In the genomic region with DNA sequence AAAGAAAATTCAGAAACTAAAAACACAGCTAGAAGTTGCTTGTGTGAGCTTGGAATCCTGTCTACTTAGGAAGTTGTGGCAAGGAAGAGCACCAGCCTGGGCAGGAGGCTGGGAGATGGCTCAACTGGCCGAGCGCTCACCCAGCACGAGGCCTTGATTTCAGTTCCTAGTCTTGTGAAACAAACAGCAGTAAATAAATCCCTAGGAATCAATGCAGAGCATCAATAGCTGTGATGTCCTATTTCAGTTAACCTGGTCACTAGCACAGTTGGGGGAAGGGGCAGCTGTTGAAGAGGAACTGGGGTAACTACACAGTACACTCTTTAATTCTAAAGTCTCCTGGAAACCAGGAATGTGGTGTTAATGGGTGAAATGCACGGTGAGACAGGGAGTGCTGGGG, we compare ENCODE assay signal across 19 mouse cellular contexts. TPM values are rescaled to one million over a fixed set of nuclear protein-coding genes. Genes with fewer than 3 reads are reported as not detected.
A peak's percentile ranks its signal among the peaks of the same experiment; 100 is the strongest.
DNase-seq lines count a peak whose midpoint lies in the region; ATAC-seq and TF ChIP-seq lines count a peak whose summit lies in the region.
"Had no signal": no experiment of that assay in that cellular context is flagged by ENCODE, and none has a peak within 500 bp of the region (broad histone marks: within the 10 kb centered on the region; RNA-seq: fewer than 3 reads in every experiment).

No protein-coding gene starts in this region.

- H3K9ac ChIP-seq in liver, adult 2 months (ENCODE audit: low read depth, low read length) = no peak overlapping the region
- no peak overlapping the region for H3K9ac ChIP-seq in liver, embryonic 11.5 days (ENCODE audit: low read depth, low read length)
- no peak overlapping the region for H3K9ac ChIP-seq in liver, postnatal 0 days (replicated peaks)
- H3K9ac ChIP-seq in liver, embryonic 12.5 days = no peak overlapping the region

- ATAC-seq in liver, embryonic 11.5 days (replicated peaks; ENCODE audit: low FRiP score) = no peak
- peak; percentile 91 for ATAC-seq in liver, postnatal 0 days
- no peak for ATAC-seq in liver, embryonic 12.5 days
- ATAC-seq: activated CD4-positive, CD25-positive, alpha-beta regulatory T cell, adult 4 months; CD4-positive, CD25-positive, alpha-beta regulatory T cell, adult 4 months; Patski had no signal

- DNase-seq in liver, adult 2 months (ENCODE audit: extremely low read depth, low read depth, low spot score) = peak; percentile 15
- no peak for DNase-seq in liver, embryonic 11.5 days (ENCODE audit: low spot score)
- DNase-seq in liver, postnatal 0 days = peak; percentile 24
- DNase-seq: adrenal gland, adult 2 months; adrenal gland, adult 8-10 months; adrenal gland, postnatal 10 days; adrenal gland, postnatal 14 days; adrenal gland, postnatal 25 days; adrenal gland, postnatal 36 days; B cell, adult 2 months; cerebellum, adult 11 months; cerebellum, adult 11-12 months; cerebellum, adult 18-20 months had no signal

- no peak overlapping the region for H3K4me3 ChIP-seq in liver, adult 2 months (ENCODE audit: insufficient read depth, low read depth, low read length)
- no peak overlapping the region for H3K4me3 ChIP-seq in liver, embryonic 11.5 days (ENCODE audit: low read depth, low read length)
- H3K4me3 ChIP-seq in liver, postnatal 0 days (ENCODE audit: low read depth, low read length) = no peak overlapping the region
- H3K4me3 ChIP-seq in liver, embryonic 12.5 days = no peak overlapping the region

- no peak for TF ChIP-seq POLR2A in liver, adult 2 months (IDR thresholded peaks at IDR 0.05; ENCODE audit: extremely low read depth, insufficient read depth, low read length)

- no peaks in the 10 kb centered on the region for H3K27me3 ChIP-seq in liver, adult 2 months (ENCODE audit: control insufficient read depth, insufficient read depth, low read length)
- no peaks in the 10 kb centered on the region for H3K27me3 ChIP-seq in liver, embryonic 11.5 days (replicated peaks; ENCODE audit: control insufficient read depth, insufficient read depth, low read length)
- no peaks in the 10 kb centered on the region for H3K27me3 ChIP-seq in liver, postnatal 0 days (ENCODE audit: insufficient read depth, low read length)
- no peaks in the 10 kb centered on the region for H3K27me3 ChIP-seq in liver, embryonic 12.5 days (replicated peaks)
- H3K27me3 ChIP-seq: CH12.LX, Patski had no signal

- H3K27ac ChIP-seq in liver, adult 2 months (replicated peaks; ENCODE audit: insufficient read depth, low read depth, low read length) = no peak overlapping the region
- H3K27ac ChIP-seq in liver, embryonic 11.5 days (ENCODE audit: low read depth, low read length) = no peak overlapping the region
- no peak overlapping the region for H3K27ac ChIP-seq in liver, postnatal 0 days (ENCODE audit: low read depth)
- no peak overlapping the region for H3K27ac ChIP-seq in liver, embryonic 12.5 days

- no peaks in the 10 kb centered on the region; the same call in 1 of the 2 replicates for H3K79me2 ChIP-seq in liver, adult 2 months (ENCODE audit: control insufficient read depth, insufficient read depth, low read length)

- H3K9me3 ChIP-seq in liver, embryonic 11.5 days (ENCODE audit: control insufficient read depth, low read length) = no peaks in the 10 kb centered on the region
- no peaks in the 10 kb centered on the region for H3K9me3 ChIP-seq in liver, postnatal 0 days (ENCODE audit: low read length)
- H3K9me3 ChIP-seq in liver, embryonic 12.5 days (replicated peaks) = no peaks in the 10 kb centered on the region
- H3K9me3 ChIP-seq: G1E had no signal

- 30% methylated on average over 4 of the region's 4 CpGs for WGBS in liver, adult 2 months
- 96% methylated on average over 4 of the region's 4 CpGs for WGBS in liver, embryonic 11.5 days
- 69% methylated on average over 4 of the region's 4 CpGs for WGBS in liver, postnatal 0 days (ENCODE audit: insufficient replicate concordance)
- 91% methylated on average over 4 of the region's 4 CpGs for WGBS in liver, embryonic 12.5 days (ENCODE audit: insufficient replicate concordance)

- no peaks in the 10 kb centered on the region for H3K4me1 ChIP-seq in liver, adult 2 months (ENCODE audit: control insufficient read depth, insufficient read depth, low read length)
- H3K4me1 ChIP-seq in liver, embryonic 11.5 days (replicated peaks; ENCODE audit: control insufficient read depth, insufficient read depth, low read length) = no peaks in the 10 kb centered on the region
- H3K4me1 ChIP-seq in liver, postnatal 0 days (ENCODE audit: insufficient read depth) = no peaks in the 10 kb centered on the region; the same call in none of the 2 replicates
- peaks cover 8% of the 10 kb centered on the region for H3K4me1 ChIP-seq in liver, embryonic 12.5 days

- no peak for TF ChIP-seq CTCF in liver, adult 2 months (IDR thresholded peaks at IDR 0.05; ENCODE audit: low read depth, low read length)
- TF ChIP-seq CTCF in liver, postnatal 0 days (IDR thresholded peaks at IDR 0.05; ENCODE audit: low read depth) = no peak

- no peak overlapping the region for H3K4me2 ChIP-seq in liver, embryonic 11.5 days
- H3K4me2 ChIP-seq in liver, postnatal 0 days (ENCODE audit: low read depth, low read length) = no peak overlapping the region
- no peak overlapping the region for H3K4me2 ChIP-seq in liver, embryonic 12.5 days

- TF ChIP-seq EP300 in liver, postnatal 0 days (IDR thresholded peaks at IDR 0.05; ENCODE audit: low read depth) = no peak

- peaks cover 33% of the 10 kb centered on the region for H3K36me3 ChIP-seq in liver, adult 2 months (ENCODE audit: control insufficient read depth, insufficient read depth, low read length)
- peaks cover 28% of the 10 kb centered on the region; the same call in 1 of the 2 replicates for H3K36me3 ChIP-seq in liver, embryonic 11.5 days (ENCODE audit: control insufficient read depth, insufficient read depth, low read length)
- H3K36me3 ChIP-seq in liver, postnatal 0 days (replicated peaks; ENCODE audit: insufficient read depth, low read length) = peaks cover 38% of the 10 kb centered on the region
- peaks cover 87% of the 10 kb centered on the region for H3K36me3 ChIP-seq in liver, embryonic 12.5 days

RNA-seq across cellular contexts. Expression of gene Ndufa12, which starts 6.5 kb away (rescaled TPM):
- 205 and 237 TPM in 2 replicates for total RNA-seq in liver, adult 2 months (2014; rRNA removed)
- 74.6 and 83.6 TPM in 2 replicates for polyA plus RNA-seq in liver, adult 2 months (2012; rRNA removed)
- 419 and 432 TPM in 2 replicates for polyA plus RNA-seq in liver, embryonic 11.5 days (2014; fragmentation: Nextera tagmentation; extraction: Ambion mirVana)
- polyA plus RNA-seq in liver, postnatal 0 days (2015; fragmentation: Nextera tagmentation; extraction: Ambion mirVana) = 312 and 321 TPM in 2 replicates
- polyA plus RNA-seq in liver, embryonic 12.5 days (2016; fragmentation: Nextera tagmentation; extraction: Ambion mirVana) = 282 and 291 TPM in 2 replicates

RNA-seq across cellular contexts. Expression of gene Nr2c1, which starts 57.1 kb away (rescaled TPM):
- 6.4 and 8.3 TPM in 2 replicates for total RNA-seq in liver, adult 2 months (2014; rRNA removed)
- polyA plus RNA-seq in liver, adult 2 months (2012; rRNA removed) = 3.4 and 3.7 TPM in 2 replicates
- polyA plus RNA-seq in liver, embryonic 11.5 days (2014; fragmentation: Nextera tagmentation; extraction: Ambion mirVana) = 6.4 and 7.4 TPM in 2 replicates
- polyA plus RNA-seq in liver, postnatal 0 days (2015; fragmentation: Nextera tagmentation; extraction: Ambion mirVana) = 2.4 and 2.9 TPM in 2 replicates
- polyA plus RNA-seq in liver, embryonic 12.5 days (2016; fragmentation: Nextera tagmentation; extraction: Ambion mirVana) = 4.1 and 4.2 TPM in 2 replicates
